In genomic region chr19:18708101-18708500, GRCm38 (mm10) we compare ENCODE assay signal across 20 mouse cellular contexts. TPM values are rescaled to one million over a fixed set of nuclear protein-coding genes. Genes with fewer than 3 reads are reported as not detected.
A peak's percentile ranks its signal among the peaks of the same experiment; 100 is the strongest.
DNase-seq lines count a peak whose midpoint lies in the region; ATAC-seq and TF ChIP-seq lines count a peak whose summit lies in the region.
"Had no signal": no experiment of that assay in that cellular context is flagged by ENCODE, and none has a peak within 500 bp of the region (broad histone marks: within the 10 kb centered on the region; RNA-seq: fewer than 3 reads in every experiment).

No protein-coding gene starts in this region.

- H3K27me3 ChIP-seq in midbrain, postnatal 0 days (ENCODE audit: insufficient read depth, low read length): no peaks in the 10 kb centered on the region
- H3K27me3 ChIP-seq in midbrain, embryonic 13.5 days: no peaks in the 10 kb centered on the region
- H3K27me3 ChIP-seq in hindbrain, embryonic 10.5 days (ENCODE audit: insufficient read depth, poor library complexity, severe bottlenecking): no peaks in the 10 kb centered on the region
- H3K27me3 ChIP-seq: forebrain, embryonic 13.5 days; heart, embryonic 12.5 days; hindbrain, embryonic 15.5 days had no signal

- no peak for TF ChIP-seq CTCF in midbrain, postnatal 0 days (IDR thresholded peaks at IDR 0.05)

- no peak overlapping the region for H3K9ac ChIP-seq in midbrain, postnatal 0 days (replicated peaks; ENCODE audit: low read length, poor library complexity, severe bottlenecking)
- H3K9ac ChIP-seq in midbrain, embryonic 13.5 days (replicated peaks): no peak overlapping the region
- H3K9ac ChIP-seq: forebrain, embryonic 13.5 days; forebrain, postnatal 0 days; heart, embryonic 12.5 days; hindbrain, embryonic 15.5 days had no signal

- H3K4me3 ChIP-seq in midbrain, postnatal 0 days (ENCODE audit: low read depth, low read length): no peak overlapping the region
- H3K4me3 ChIP-seq in midbrain, embryonic 13.5 days (replicated peaks): no peak overlapping the region
- no peak overlapping the region for H3K4me3 ChIP-seq in hindbrain, embryonic 10.5 days
- H3K4me3 ChIP-seq: embryonic facial prominence, embryonic 10.5 days; forebrain, embryonic 13.5 days; heart, adult 2 months; heart, embryonic 12.5 days; hindbrain, embryonic 15.5 days had no signal

- DNase-seq in cerebellum, adult 11-12 months: peak; percentile 42
- DNase-seq in cerebellum, adult 11 months: no peak
- peak; percentile 24 for DNase-seq in midbrain, postnatal 0 days (ENCODE audit: low spot score)
- peak; percentile 36 to 67 for DNase-seq in cerebellum, postnatal 25 days
- no peak for DNase-seq in hindbrain, embryonic 10.5 days (ENCODE audit: low spot score)
- DNase-seq in thymus, postnatal 25 days: no peak
- DNase-seq: adrenal gland, adult 8-10 months; B cell, adult 2 months; forebrain, postnatal 0 days; gastrocnemius, postnatal 14 days; heart, adult 2 months; kidney, adult 8-10 months had no signal

- H3K27ac ChIP-seq in midbrain, postnatal 0 days (ENCODE audit: low read depth, low read length): no peak overlapping the region
- no peak overlapping the region for H3K27ac ChIP-seq in midbrain, embryonic 13.5 days
- no peak overlapping the region for H3K27ac ChIP-seq in hindbrain, embryonic 10.5 days
- H3K27ac ChIP-seq: embryonic facial prominence, embryonic 10.5 days; forebrain, embryonic 13.5 days; heart, adult 2 months; hindbrain, embryonic 15.5 days had no signal

- H3K4me1 ChIP-seq in midbrain, postnatal 0 days (ENCODE audit: insufficient read depth, low read length): no peaks in the 10 kb centered on the region
- H3K4me1 ChIP-seq in midbrain, embryonic 13.5 days (replicated peaks): peaks cover 5% of the 10 kb centered on the region; the same call in 1 of the 2 replicates
- H3K4me1 ChIP-seq in hindbrain, embryonic 10.5 days (replicated peaks): no peaks in the 10 kb centered on the region
- H3K4me1 ChIP-seq: forebrain, embryonic 13.5 days had no signal

- no peaks in the 10 kb centered on the region for H3K36me3 ChIP-seq in midbrain, postnatal 0 days (ENCODE audit: insufficient read depth, low read length)
- no peaks in the 10 kb centered on the region for H3K36me3 ChIP-seq in midbrain, embryonic 13.5 days
- peaks cover 7% of the 10 kb centered on the region for H3K36me3 ChIP-seq in hindbrain, embryonic 10.5 days
- H3K36me3 ChIP-seq: hindbrain, embryonic 15.5 days had no signal

- H3K4me2 ChIP-seq in midbrain, postnatal 0 days (ENCODE audit: low read depth, low read length, poor library complexity, severe bottlenecking): no peak overlapping the region
- H3K4me2 ChIP-seq in midbrain, embryonic 13.5 days (replicated peaks): no peak overlapping the region
- H3K4me2 ChIP-seq: forebrain, embryonic 13.5 days; heart, embryonic 12.5 days; hindbrain, embryonic 15.5 days had no signal

- ATAC-seq in midbrain, postnatal 0 days (ENCODE audit: low FRiP score): no peak
- ATAC-seq in midbrain, embryonic 13.5 days: no peak
- ATAC-seq: CD4-positive, CD25-positive, alpha-beta regulatory T cell, adult 4 months; forebrain, embryonic 13.5 days; forebrain, postnatal 0 days; intestine, embryonic 16.5 days had no signal

- H3K9me3 ChIP-seq in midbrain, postnatal 0 days (ENCODE audit: low read length): no peaks in the 10 kb centered on the region
- no peaks in the 10 kb centered on the region for H3K9me3 ChIP-seq in midbrain, embryonic 13.5 days
- no peaks in the 10 kb centered on the region for H3K9me3 ChIP-seq in hindbrain, embryonic 10.5 days
- H3K9me3 ChIP-seq: embryonic facial prominence, embryonic 10.5 days; forebrain, embryonic 13.5 days; G1E; heart, embryonic 12.5 days; hindbrain, embryonic 15.5 days had no signal

RNA-seq across cellular contexts. Expression of gene D030056L22Rik, which starts 4.9 kb away (rescaled TPM):
- 49.6 and 61.8 TPM in 2 replicates for total RNA-seq in midbrain, postnatal 0 days (2014; rRNA removed)
- 35.0 TPM in 2 replicates for polyA plus RNA-seq in midbrain, postnatal 0 days (2015; fragmentation: Nextera tagmentation; extraction: Ambion mirVana)
- polyA plus RNA-seq in midbrain, embryonic 13.5 days (2015; fragmentation: Nextera tagmentation; extraction: Ambion mirVana): 57.5 and 63.1 TPM in 2 replicates
- 50.8 and 56.0 TPM in 2 replicates for polyA plus RNA-seq in hindbrain, embryonic 10.5 days (2016; fragmentation: Nextera tagmentation; extraction: Ambion mirVana)

RNA-seq across cellular contexts. Expression of gene Carnmt1, which starts 37.5 kb away (rescaled TPM):
- total RNA-seq in midbrain, postnatal 0 days (2014; rRNA removed): 8.2 and 10.7 TPM in 2 replicates
- polyA plus RNA-seq in midbrain, postnatal 0 days (2015; fragmentation: Nextera tagmentation; extraction: Ambion mirVana): 9.8 and 11.5 TPM in 2 replicates
- 13.2 and 14.7 TPM in 2 replicates for polyA plus RNA-seq in midbrain, embryonic 13.5 days (2015; fragmentation: Nextera tagmentation; extraction: Ambion mirVana)
- polyA plus RNA-seq in hindbrain, embryonic 10.5 days (2016; fragmentation: Nextera tagmentation; extraction: Ambion mirVana): 21.5 and 26.9 TPM in 2 replicates

RNA-seq across cellular contexts. Expression of gene Trpm6, which starts 41.7 kb away (rescaled TPM):
- total RNA-seq in midbrain, postnatal 0 days (2014; rRNA removed): 0.38 TPM in 2 replicates
- 0.26 and 0.29 TPM in 2 replicates for polyA plus RNA-seq in midbrain, postnatal 0 days (2015; fragmentation: Nextera tagmentation; extraction: Ambion mirVana)
- 0.36 and 0.43 TPM in 2 replicates for polyA plus RNA-seq in midbrain, embryonic 13.5 days (2015; fragmentation: Nextera tagmentation; extraction: Ambion mirVana)
- polyA plus RNA-seq in hindbrain, embryonic 10.5 days (2016; fragmentation: Nextera tagmentation; extraction: Ambion mirVana): 0.25 and 0.31 TPM in 2 replicates
- polyA plus RNA-seq: G1E had no signal

Comparison
In these comparisons a context has a peak if more than half of its experiments do, and no peak if none do; other contexts are left out.
1. DNase-seq: peak in cerebellum, adult 11-12 months (single experiment), midbrain, postnatal 0 days (single experiment) and cerebellum, postnatal 25 days (2 of 2); none in cerebellum, adult 11 months (single experiment), hindbrain, embryonic 10.5 days (single experiment) and thymus, postnatal 25 days (single experiment).